Mouse (Mus musculus): ENCODE results near the gene St14.

The St14 gene

GRCm38 (mm10) chr9:31126079-31126478 lies 5.6 kb downstream of the St14 start:
- DNase-seq (ENCODE audit: inconsistent ontology term), result peak; percentile 55

GRCm38 (mm10) chr9:31122464-31123030 lies 9.1 kb downstream of the St14 start:
- DNase-seq (ENCODE audit: inconsistent ontology term), result no peak

- DNase-seq (ENCODE audit: inconsistent ontology term), result no peak
Measured at GRCm38 (mm10) chr9:31120533-31120915, 11.1 kb downstream of the St14 start.

GRCm38 (mm10) chr9:31119882-31120532 lies 11.6 kb downstream of the St14 start:
- DNase-seq (ENCODE audit: inconsistent ontology term), result no peak

GRCm38 (mm10) chr9:31119405-31119804 lies 12.2 kb downstream of the St14 start:
- DNase-seq (ENCODE audit: inconsistent ontology term), result no peak

- no peak for DNase-seq (ENCODE audit: inconsistent ontology term)
Measured at GRCm38 (mm10) chr9:31118520-31119298, 12.9 kb downstream of the St14 start.

GRCm38 (mm10) chr9:31117488-31117887 lies 14.2 kb downstream of the St14 start:
- no peak for DNase-seq (ENCODE audit: inconsistent ontology term)

GRCm38 (mm10) chr9:31117088-31117487 lies 14.6 kb downstream of the St14 start:
- DNase-seq (ENCODE audit: inconsistent ontology term), result no peak

- no peak for DNase-seq (ENCODE audit: inconsistent ontology term)
Measured at GRCm38 (mm10) chr9:31115586-31115985, 16.1 kb downstream of the St14 start.

GRCm38 (mm10) chr9:31108464-31108863 lies 23.2 kb downstream of the St14 start:
- no peak for DNase-seq (ENCODE audit: inconsistent ontology term)

GRCm38 (mm10) chr9:31098118-31098517 lies 33.5 kb downstream of the St14 start:
- DNase-seq (ENCODE audit: inconsistent ontology term), result no peak

GRCm38 (mm10) chr9:31097088-31098082 lies 34.3 kb downstream of the St14 start:
- peak; percentile 50 for DNase-seq (ENCODE audit: inconsistent ontology term)

GRCm38 (mm10) chr9:31092833-31093195 lies 38.8 kb downstream of the St14 start:
- DNase-seq (ENCODE audit: inconsistent ontology term), result no peak

- no peak for DNase-seq (ENCODE audit: inconsistent ontology term)
Measured at GRCm38 (mm10) chr9:31092111-31092832, 39.4 kb downstream of the St14 start.

- no peak for DNase-seq (ENCODE audit: inconsistent ontology term)
Measured at GRCm38 (mm10) chr9:31091162-31091581, 40.5 kb downstream of the St14 start.

GRCm38 (mm10) chr9:31090081-31091023 lies 41.3 kb downstream of the St14 start:
- DNase-seq (ENCODE audit: inconsistent ontology term), result no peak

- no peak for DNase-seq (ENCODE audit: inconsistent ontology term)
Measured at GRCm38 (mm10) chr9:31089541-31089940, 42.1 kb downstream of the St14 start.

GRCm38 (mm10) chr9:31088883-31089282 lies 42.8 kb downstream of the St14 start:
- DNase-seq (ENCODE audit: inconsistent ontology term), result no peak

- no peak for DNase-seq (ENCODE audit: inconsistent ontology term)
Measured at GRCm38 (mm10) chr9:31088116-31088515, 43.5 kb downstream of the St14 start.

- no peak for DNase-seq (ENCODE audit: inconsistent ontology term)
Measured at GRCm38 (mm10) chr9:31087466-31087865, 44.2 kb downstream of the St14 start.
